Mouse (Mus musculus) thymus, adult 2 months (tissue): ENCODE data around the gene Fam166b.
A peak's percentile ranks its signal among the peaks of the same experiment; 100 is the strongest.

ENCODE experiments used
- CTCF ChIP-seq: fragments of 200-500 bp; IDR thresholded peaks from 2 replicates; pipeline ENCODE4 v1.5.1; 2012; ENCODE audit warnings: mild to moderate bottlenecking, control low read depth, low read length, moderate library complexity, borderline replicate concordance; ENCODE audit not compliant: control insufficient read depth, poor library complexity, insufficient read depth; ENCODE audit errors: extremely low read depth
- POLR2A ChIP-seq: fragments of 200-500 bp; IDR thresholded peaks from 2 replicates; pipeline ENCODE4 v1.6.1; 2012; ENCODE audit warnings: mild to moderate bottlenecking, low read length, control low read depth, moderate library complexity; ENCODE audit not compliant: control insufficient read depth, poor library complexity, insufficient read depth; ENCODE audit errors: extremely low read depth

DNA sequence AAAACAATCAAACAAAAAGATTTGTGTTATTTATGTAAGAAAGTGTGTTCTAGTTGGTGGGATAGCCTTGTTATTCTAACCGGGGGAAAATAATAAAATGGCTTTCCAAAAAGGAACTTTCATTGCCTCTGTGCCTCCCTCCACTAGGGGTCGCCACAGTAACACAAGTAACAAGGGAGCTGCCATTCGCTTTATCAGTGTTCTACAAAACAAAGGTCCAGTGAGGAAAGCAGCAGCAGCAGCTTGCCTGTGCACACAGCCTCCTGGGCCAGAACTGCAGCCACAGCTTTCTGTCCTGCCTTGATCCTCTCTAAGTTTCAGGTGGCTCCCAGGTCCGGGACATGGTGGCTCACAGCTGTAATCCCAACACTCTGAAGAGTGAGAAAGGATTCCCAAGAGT, 2.8 kb upstream of the Fam166b start:
- peak; percentile 53; the same call in 1 of the 2 replicates for TF ChIP-seq CTCF
- TF ChIP-seq POLR2A: no peak
